Mouse (Mus musculus) C2C12 (cell line): ENCODE results near the gene Sec61g. TPM values are rescaled to one million over a fixed set of nuclear protein-coding genes. Genes with fewer than 3 reads are reported as not detected.
"Not testable (repeated sequence)": the region's sequence is repeated elsewhere in the genome, so short reads cannot be mapped to it uniquely, and the experiment has no call there.

Experiments
- H3K27me3 ChIP-seq: one replicate; pipeline ENCODE4 v1.6.1; 2011; ENCODE audit not compliant: control insufficient read depth, insufficient read depth, insufficient read length
- H3K36me3 ChIP-seq: one replicate; pipeline ENCODE4 v1.6.1; 2011; ENCODE audit not compliant: control insufficient read depth, insufficient read depth
- H3K4me3 ChIP-seq: one replicate; pipeline ENCODE4 v1.5.1; 2011; ENCODE audit warnings: mild to moderate bottlenecking, control low read depth; ENCODE audit not compliant: poor library complexity, insufficient read depth, severe bottlenecking
- H3K79me2 ChIP-seq: one replicate; pipeline ENCODE4 v1.6.1; 2011; ENCODE audit not compliant: control insufficient read depth, insufficient read depth
- H3K79me3 ChIP-seq: one replicate; pipeline ENCODE4 v1.6.1; 2011; ENCODE audit warnings: low read depth, control low read depth
- H3ac ChIP-seq: one replicate; pipeline ENCODE3; 2011; ENCODE audit warnings: low read depth; ENCODE audit not compliant: control insufficient read depth, insufficient read length
- CEBPB ChIP-seq: IDR thresholded peaks from one replicate; pipeline ENCODE4 v1.6.1; 2011; ENCODE audit warnings: low read depth, mild to moderate bottlenecking, control low read depth, moderate library complexity
- CTCF ChIP-seq: IDR thresholded peaks from one replicate; pipeline ENCODE4 v1.5.1; 2011; ENCODE audit not compliant: control insufficient read depth, insufficient read depth, insufficient read length
- FOSL1 ChIP-seq: IDR thresholded peaks from one replicate; pipeline ENCODE4 v1.8.0; 2011; ENCODE audit warnings: mild to moderate bottlenecking, low read length; ENCODE audit not compliant: poor library complexity, insufficient read depth, severe bottlenecking
- MAX ChIP-seq: IDR thresholded peaks from one replicate; pipeline ENCODE4 v1.6.1; 2011; ENCODE audit warnings: mild to moderate bottlenecking, control low read depth
- MYOD1 ChIP-seq: IDR thresholded peaks from one replicate; pipeline ENCODE4 v1.6.1; 2011; ENCODE audit warnings: low read depth; ENCODE audit not compliant: control insufficient read depth, insufficient read length
- MYOG ChIP-seq: IDR thresholded peaks from one replicate; pipeline ENCODE4 v1.6.1; 2011; ENCODE audit not compliant: control insufficient read depth, insufficient read length; ENCODE audit errors: extremely low read depth
- USF1 ChIP-seq: IDR thresholded peaks from one replicate; pipeline ENCODE4 v1.6.1; 2011; ENCODE audit warnings: low read depth, mild to moderate bottlenecking, control low read depth, moderate library complexity
- polyA plus RNA-seq: library from polyadenylated mRNA; unstranded; fragments of >200 nt; fragmentation: generic; extraction: Trizol; gene quantifications from one replicate; pipeline ENCODE4 v1.2.1, GENCODE M21; 2012; ENCODE audit warnings: missing spikeins

The Sec61g gene
- polyA plus RNA-seq, 1 experiment, result 26.7 TPM

GRCm38 (mm10) chr11:16528909-16529308 lies 20.6 kb upstream of the Sec61g start:
- H3K79me3 ChIP-seq, result no peaks in the 10 kb centered on the region
- H3K4me3 ChIP-seq, result no peak overlapping the region
- TF ChIP-seq USF1 (no peak), CEBPB (no peak), MYOD1 (no peak), MYOG (no peak), CTCF (no peak), FOSL1 (no peak), MAX (no peak)
- no peaks in the 10 kb centered on the region for H3K36me3 ChIP-seq
- H3K27me3 ChIP-seq, result no peaks in the 10 kb centered on the region
- H3K79me2 ChIP-seq, result no peaks in the 10 kb centered on the region
- no peak overlapping the region for H3ac ChIP-seq

GRCm38 (mm10) chr11:16528391-16528790 lies 20.1 kb upstream of the Sec61g start:
- Histone ChIP-seq H3K79me2 (no peaks in the 10 kb centered on the region), H3K79me3 (no peaks in the 10 kb centered on the region), H3K4me3 (no peak overlapping the region), H3K27me3 (no peaks in the 10 kb centered on the region), H3K36me3 (no peaks in the 10 kb centered on the region), H3ac (no peak overlapping the region)
- TF ChIP-seq MAX, result no peak
- no peak for TF ChIP-seq FOSL1
- TF ChIP-seq MYOG, result no peak
- TF ChIP-seq CTCF, result no peak
- no peak for TF ChIP-seq MYOD1
- no peak for TF ChIP-seq CEBPB

GRCm38 (mm10) chr11:16527743-16528142 lies 19.5 kb upstream of the Sec61g start:
- Histone ChIP-seq H3K36me3 (no peaks in the 10 kb centered on the region), H3K79me3 (no peaks in the 10 kb centered on the region), H3K27me3 (no peaks in the 10 kb centered on the region), H3K79me2 (no peaks in the 10 kb centered on the region), H3ac (no peak overlapping the region), H3K4me3 (no peak overlapping the region)
- TF ChIP-seq MYOD1 (no peak), MAX (no peak), USF1 (no peak), MYOG (no peak), CTCF (no peak), CEBPB (no peak), FOSL1 (no peak)

GRCm38 (mm10) chr11:16526467-16526866 lies 18.2 kb upstream of the Sec61g start:
- no peaks in the 10 kb centered on the region for H3K36me3 ChIP-seq
- no peaks in the 10 kb centered on the region for H3K79me3 ChIP-seq
- no peaks in the 10 kb centered on the region for H3K79me2 ChIP-seq
- no peak overlapping the region for H3K4me3 ChIP-seq
- TF ChIP-seq CTCF (no peak), MYOD1 (no peak), MAX (no peak), FOSL1 (peak; percentile 7), CEBPB (no peak), USF1 (no peak)
- H3ac ChIP-seq, result no peak overlapping the region
- H3K27me3 ChIP-seq, result no peaks in the 10 kb centered on the region

- no peak overlapping the region for H3ac ChIP-seq
- no peaks in the 10 kb centered on the region for H3K36me3 ChIP-seq
- H3K4me3 ChIP-seq, result no peak overlapping the region
- TF ChIP-seq USF1 (no peak), CEBPB (no peak), MAX (no peak)
- no peaks in the 10 kb centered on the region for H3K27me3 ChIP-seq
- no peaks in the 10 kb centered on the region for H3K79me2 ChIP-seq
- no peaks in the 10 kb centered on the region for H3K79me3 ChIP-seq
These were observed 17.4 kb upstream of the Sec61g start for GRCm38 (mm10) chr11:16525724-16526123.

- Histone ChIP-seq H3ac (no peak overlapping the region), H3K27me3 (no peaks in the 10 kb centered on the region), H3K79me2 (no peaks in the 10 kb centered on the region), H3K4me3 (no peak overlapping the region), H3K79me3 (no peaks in the 10 kb centered on the region), H3K36me3 (no peaks in the 10 kb centered on the region)
- TF ChIP-seq MYOD1 (no peak), CTCF (no peak), CEBPB (no peak), FOSL1 (no peak), USF1 (no peak), MYOG (no peak), MAX (no peak)
These were observed 16.8 kb upstream of the Sec61g start for GRCm38 (mm10) chr11:16524917-16525640.

GRCm38 (mm10) chr11:16515081-16515480 lies 6.8 kb upstream of the Sec61g start:
- not testable (repeated sequence) for H3K79me3 ChIP-seq, H3K4me3 ChIP-seq, H3K27me3 ChIP-seq, H3K36me3 ChIP-seq, H3K79me2 ChIP-seq, H3ac ChIP-seq

GRCm38 (mm10) chr11:16514221-16514620 lies 5.9 kb upstream of the Sec61g start:
- not testable (repeated sequence) for H3K36me3 ChIP-seq, H3K79me2 ChIP-seq, H3K79me3 ChIP-seq, H3ac ChIP-seq, H3K4me3 ChIP-seq, H3K27me3 ChIP-seq
